Mouse (Mus musculus) bone marrow, adult 2 months (tissue): Measurements from ENCODE around the gene Lrrc45.

ENCODE experiments used
- CTCF ChIP-seq: fragments of 200-500 bp; IDR thresholded peaks from 2 replicates; pipeline ENCODE4 v1.5.1; 2011; ENCODE audit warnings: low read length, control low read depth; ENCODE audit not compliant: control insufficient read depth, insufficient read depth
- POLR2A ChIP-seq: fragments of 200-500 bp; IDR thresholded peaks from 2 replicates; pipeline ENCODE4 v1.6.1; 2011; ENCODE audit warnings: low read depth, mild to moderate bottlenecking, control low read depth, low read length, borderline replicate concordance; ENCODE audit not compliant: control insufficient read depth

DNA sequence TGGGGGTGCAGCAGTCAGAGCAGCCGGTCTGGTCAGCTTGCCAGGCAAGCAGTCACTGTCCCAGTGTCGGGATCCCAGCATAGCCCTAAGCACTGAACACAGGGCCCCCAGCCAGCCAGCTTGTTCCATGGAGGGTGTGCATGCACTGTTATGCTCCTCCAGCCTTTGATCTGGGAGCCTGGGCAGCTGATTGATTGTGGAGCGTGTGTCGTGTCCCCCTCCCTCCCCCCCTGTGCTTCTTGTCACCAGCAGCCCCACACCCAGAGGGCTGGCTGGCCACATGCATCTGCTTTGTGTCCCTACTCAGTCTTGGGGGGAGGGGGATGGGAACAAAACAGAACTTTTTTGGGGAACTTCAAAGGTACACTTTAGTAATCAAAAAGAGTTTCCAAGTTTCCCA lies 18.5 kb upstream of the Lrrc45 start:
- TF ChIP-seq POLR2A (no peak), CTCF (no peak)
